Mouse (Mus musculus) G1E-ER4 (cell line): ENCODE data around the gene Selenom. TPM values are rescaled to one million over a fixed set of nuclear protein-coding genes. Genes with fewer than 3 reads are reported as not detected.

Source experiments
- GATA1 ChIP-seq: IDR thresholded peaks from one replicate; pipeline ENCODE4 v1.8.0; 2012; ENCODE audit warnings: low read length, inconsistent platforms
- polyA plus RNA-seq: library from polyadenylated mRNA; stranded (reverse); fragments of >175 nt; gene quantifications from 2 replicates; pipeline ENCODE4 v1.2.3, GENCODE M21; 2012

Gene Selenom
- polyA plus RNA-seq, 1 experiment: not detected

- TF ChIP-seq GATA1: no peak
Measured at GRCm38 (mm10) chr11:3548564-3549295, 34.2 kb downstream of the Selenom start.

GRCm38 (mm10) chr11:3549791-3550190 lies 35.3 kb downstream of the Selenom start:
- TF ChIP-seq GATA1: no peak

- no peak for TF ChIP-seq GATA1
Measured at GRCm38 (mm10) chr11:3554976-3555375, 40.5 kb downstream of the Selenom start.

- no peak for TF ChIP-seq GATA1
Measured at GRCm38 (mm10) chr11:3557852-3558251, 43.4 kb downstream of the Selenom start.

GRCm38 (mm10) chr11:3560202-3560601 lies 45.7 kb downstream of the Selenom start:
- TF ChIP-seq GATA1: no peak

GRCm38 (mm10) chr11:3563853-3564252 lies 49.4 kb downstream of the Selenom start:
- TF ChIP-seq GATA1: no peak

- no peak for TF ChIP-seq GATA1
Measured at GRCm38 (mm10) chr11:3564451-3564850, 50.0 kb downstream of the Selenom start.

GRCm38 (mm10) chr11:3566018-3566417 lies 51.5 kb downstream of the Selenom start:
- no peak for TF ChIP-seq GATA1

Other genes with a start within 250 kb of the Selenom start
- gene Drg1, start 248.3 kb upstream of the Selenom start, polyA plus RNA-seq: 84.4 and 103 TPM in 2 replicates
- 108 and 127 TPM in 2 replicates for gene Patz1, start 225.8 kb upstream of the Selenom start, polyA plus RNA-seq
- gene Pik3ip1, start 184.3 kb upstream of the Selenom start, polyA plus RNA-seq: 0.17 and 0.24 TPM in 2 replicates
- 27.6 and 33.3 TPM in 2 replicates for gene Limk2, start 105.5 kb upstream of the Selenom start, polyA plus RNA-seq
- 1.8 and 2.1 TPM in 2 replicates for gene Rnf185, start 62.3 kb upstream of the Selenom start, polyA plus RNA-seq
- 0.02 TPM in 1 of 2 replicates, not detected in the other for gene Pla2g3, start 26.4 kb upstream of the Selenom start, polyA plus RNA-seq
- not detected in 2 replicates for gene Inpp5j, start 9.9 kb upstream of the Selenom start, polyA plus RNA-seq
- gene Smtn, start 25.9 kb downstream of the Selenom start, polyA plus RNA-seq: not detected in 2 replicates
- gene Morc2a, start 134.5 kb downstream of the Selenom start, polyA plus RNA-seq: 0.23 and 0.37 TPM in 2 replicates